Mouse (Mus musculus) neural tube, embryonic 12.5 days (tissue): ENCODE results near the gene Rnf216. TPM values are rescaled to one million over a fixed set of nuclear protein-coding genes. Genes with fewer than 3 reads are reported as not detected.

Experiments used
- ATAC-seq: fragments of 200-750 bp; cut with Nextera tagmentation; 2 replicates; pipeline ENCODE4 v1.8.0; 2017; ENCODE audit warnings: low read depth, mild to moderate bottlenecking, moderate TSS enrichment, moderate library complexity; ENCODE audit not compliant: low FRiP score
- H3K27ac ChIP-seq: fragments of 300-500 bp; sonication (generic); 2 replicates; pipeline ENCODE4 v1.5.1; 2016
- H3K27me3 ChIP-seq: fragments of 300-500 bp; sonication (generic); replicated peaks from 2 replicates; pipeline ENCODE4 v1.6.1; 2016; ENCODE audit warnings: mild to moderate bottlenecking
- H3K36me3 ChIP-seq: fragments of 300-500 bp; sonication (generic); 2 replicates; pipeline ENCODE4 v1.6.1; 2016; ENCODE audit warnings: mild to moderate bottlenecking
- H3K4me1 ChIP-seq: fragments of 300-500 bp; sonication (generic); 2 replicates; pipeline ENCODE4 v1.6.1; 2016
- H3K4me2 ChIP-seq: fragments of 300-500 bp; sonication (generic); replicated peaks from 2 replicates; pipeline ENCODE4 v1.6.1; 2016; ENCODE audit warnings: mild to moderate bottlenecking
- H3K4me3 ChIP-seq: fragments of 300-500 bp; sonication (generic); 2 replicates; pipeline ENCODE4 v1.5.1; 2016
- H3K9ac ChIP-seq: fragments of 300-500 bp; sonication (generic); 2 replicates; pipeline ENCODE4 v1.6.1; 2016; ENCODE audit warnings: mild to moderate bottlenecking
- H3K9me3 ChIP-seq: fragments of 300-500 bp; sonication (generic); 2 replicates; pipeline ENCODE4 v1.6.1; 2016; ENCODE audit warnings: mild to moderate bottlenecking
- WGBS: fragments of 180-500 bp; shearing (Covaris S2); methylation state at CpG from one replicate; pipeline ENCODE4 v1.1.7; 2016; 5-methylcytosine and 5-hydroxymethylcytosine counted together
- polyA plus RNA-seq: library from polyadenylated mRNA; unstranded; fragments of >200 nt; fragmentation: Nextera tagmentation; extraction: Ambion mirVana; gene quantifications from 2 replicates; pipeline ENCODE4 v1.2.1, GENCODE M21; 2016

Gene Rnf216
- polyA plus RNA-seq, 1 experiment from 2014 or later: 47.1 TPM

GRCm38 (mm10) chr5:143059958-143060357, 52.8 kb downstream of the Rnf216 start:
- no peak overlapping the region for H3K4me3 ChIP-seq
- peaks cover 23% of the 10 kb centered on the region for H3K36me3 ChIP-seq
- WGBS: 93% methylated on average over 1 of the region's 1 CpGs
- ATAC-seq: no peak
- no peak overlapping the region for H3K27ac ChIP-seq
- H3K27me3 ChIP-seq: no peaks in the 10 kb centered on the region
- H3K9ac ChIP-seq: no peak overlapping the region
- no peaks in the 10 kb centered on the region for H3K9me3 ChIP-seq
- H3K4me1 ChIP-seq: peaks cover 8% of the 10 kb centered on the region; the same call in 1 of the 2 replicates
- H3K4me2 ChIP-seq: no peak overlapping the region

GRCm38 (mm10) chr5:143059182-143059581, 53.6 kb downstream of the Rnf216 start:
- Histone ChIP-seq H3K9ac (no peak overlapping the region), H3K27me3 (no peaks in the 10 kb centered on the region), H3K4me2 (no peak overlapping the region), H3K27ac (no peak overlapping the region), H3K9me3 (no peaks in the 10 kb centered on the region), H3K4me1 (peaks cover 8% of the 10 kb centered on the region; the same call in 1 of the 2 replicates), H3K36me3 (peaks cover 17% of the 10 kb centered on the region), H3K4me3 (no peak overlapping the region)
- ATAC-seq: no peak

GRCm38 (mm10) chr5:143058675-143059074, 54.1 kb downstream of the Rnf216 start:
- Histone ChIP-seq H3K4me3 (no peak overlapping the region), H3K9me3 (no peaks in the 10 kb centered on the region), H3K9ac (no peak overlapping the region), H3K36me3 (peaks cover 15% of the 10 kb centered on the region), H3K4me2 (no peak overlapping the region), H3K27me3 (no peaks in the 10 kb centered on the region), H3K27ac (no peak overlapping the region), H3K4me1 (peaks cover 8% of the 10 kb centered on the region; the same call in 1 of the 2 replicates)
- no peak for ATAC-seq

- 66% methylated on average over 2 of the region's 2 CpGs for WGBS
- no peak overlapping the region for H3K4me2 ChIP-seq
- H3K9me3 ChIP-seq: no peaks in the 10 kb centered on the region
- H3K4me3 ChIP-seq: no peak overlapping the region
- peaks cover 13% of the 10 kb centered on the region for H3K36me3 ChIP-seq
- H3K9ac ChIP-seq: no peak overlapping the region
- no peak overlapping the region for H3K27ac ChIP-seq
- H3K27me3 ChIP-seq: no peaks in the 10 kb centered on the region
- peaks cover 8% of the 10 kb centered on the region; the same call in 1 of the 2 replicates for H3K4me1 ChIP-seq
- ATAC-seq: no peak
Measured at GRCm38 (mm10) chr5:143058208-143058607, 54.6 kb downstream of the Rnf216 start.

- WGBS: 98% methylated on average over 1 of the region's 1 CpGs
- H3K4me2 ChIP-seq: no peak overlapping the region
- H3K27ac ChIP-seq: no peak overlapping the region
- H3K4me1 ChIP-seq: peaks cover 8% of the 10 kb centered on the region; the same call in 1 of the 2 replicates
- no peaks in the 10 kb centered on the region for H3K27me3 ChIP-seq
- peaks cover 13% of the 10 kb centered on the region for H3K36me3 ChIP-seq
- ATAC-seq: no peak
- no peak overlapping the region for H3K9ac ChIP-seq
- H3K9me3 ChIP-seq: no peaks in the 10 kb centered on the region
- H3K4me3 ChIP-seq: no peak overlapping the region
Measured at GRCm38 (mm10) chr5:143057753-143058152, 55.0 kb downstream of the Rnf216 start.

- H3K36me3 ChIP-seq: peaks cover 15% of the 10 kb centered on the region
- 87% methylated on average over 4 of the region's 4 CpGs for WGBS
- H3K27me3 ChIP-seq: no peaks in the 10 kb centered on the region
- H3K4me3 ChIP-seq: no peak overlapping the region
- H3K9me3 ChIP-seq: no peaks in the 10 kb centered on the region
- H3K27ac ChIP-seq: no peak overlapping the region
- H3K4me2 ChIP-seq: no peak overlapping the region
- H3K9ac ChIP-seq: no peak overlapping the region
- H3K4me1 ChIP-seq: peaks cover 5% of the 10 kb centered on the region; the same call in 1 of the 2 replicates
- ATAC-seq: no peak
Measured at GRCm38 (mm10) chr5:143056191-143056880, 56.5 kb downstream of the Rnf216 start.

- peaks cover under 1% of the 10 kb centered on the region; the same call in 1 of the 2 replicates for H3K4me1 ChIP-seq
- no peak for ATAC-seq
- no peak overlapping the region for H3K4me3 ChIP-seq
- H3K27ac ChIP-seq: no peak overlapping the region
- WGBS: 77% methylated on average over 3 of the region's 3 CpGs
- H3K27me3 ChIP-seq: no peaks in the 10 kb centered on the region
- peaks cover 14% of the 10 kb centered on the region for H3K36me3 ChIP-seq
- no peak overlapping the region for H3K4me2 ChIP-seq
- no peaks in the 10 kb centered on the region for H3K9me3 ChIP-seq
- no peak overlapping the region for H3K9ac ChIP-seq
Measured at GRCm38 (mm10) chr5:143055501-143056125, 57.2 kb downstream of the Rnf216 start.

- no peak overlapping the region for H3K4me2 ChIP-seq
- H3K27me3 ChIP-seq: no peaks in the 10 kb centered on the region
- no peak overlapping the region for H3K9ac ChIP-seq
- H3K4me1 ChIP-seq: peaks cover 9% of the 10 kb centered on the region
- H3K27ac ChIP-seq: no peak overlapping the region
- peaks cover 9% of the 10 kb centered on the region for H3K36me3 ChIP-seq
- ATAC-seq: no peak
- 93% methylated on average over 2 of the region's 2 CpGs for WGBS
- no peak overlapping the region for H3K4me3 ChIP-seq
- H3K9me3 ChIP-seq: no peaks in the 10 kb centered on the region
Measured at GRCm38 (mm10) chr5:143054703-143055102, 58.1 kb downstream of the Rnf216 start.

- Histone ChIP-seq H3K9me3 (no peaks in the 10 kb centered on the region), H3K4me1 (peaks cover 18% of the 10 kb centered on the region), H3K36me3 (peaks cover 5% of the 10 kb centered on the region), H3K9ac (no peak overlapping the region), H3K27ac (no peak overlapping the region), H3K4me3 (no peak overlapping the region), H3K27me3 (no peaks in the 10 kb centered on the region), H3K4me2 (no peak overlapping the region)
- no peak for ATAC-seq
- WGBS: 69% methylated on average over 5 of the region's 5 CpGs
Measured at GRCm38 (mm10) chr5:143053132-143053972, 59.4 kb downstream of the Rnf216 start.

- H3K9ac ChIP-seq: no peak overlapping the region
- peaks cover 18% of the 10 kb centered on the region for H3K4me1 ChIP-seq
- no peaks in the 10 kb centered on the region for H3K9me3 ChIP-seq
- H3K4me3 ChIP-seq: no peak overlapping the region
- no peak for ATAC-seq
- H3K27me3 ChIP-seq: no peaks in the 10 kb centered on the region
- H3K36me3 ChIP-seq: peaks cover 5% of the 10 kb centered on the region
- no peak overlapping the region for H3K27ac ChIP-seq
- 93% methylated on average over 2 of the region's 2 CpGs for WGBS
- H3K4me2 ChIP-seq: no peak overlapping the region
Measured at GRCm38 (mm10) chr5:143052677-143053076, 60.1 kb downstream of the Rnf216 start.

- peaks cover 5% of the 10 kb centered on the region; the same call in 1 of the 2 replicates for H3K36me3 ChIP-seq
- no peaks in the 10 kb centered on the region for H3K9me3 ChIP-seq
- H3K4me2 ChIP-seq: no peak overlapping the region
- H3K4me1 ChIP-seq: peaks cover 18% of the 10 kb centered on the region
- H3K9ac ChIP-seq: no peak overlapping the region
- WGBS: 88% methylated on average over 6 of the region's 6 CpGs
- no peak overlapping the region for H3K4me3 ChIP-seq
- H3K27ac ChIP-seq: no peak overlapping the region
- H3K27me3 ChIP-seq: no peaks in the 10 kb centered on the region
- ATAC-seq: no peak
Measured at GRCm38 (mm10) chr5:143051851-143052250, 60.9 kb downstream of the Rnf216 start.

- Histone ChIP-seq H3K27ac (peak overlapping the region; percentile 1; the same call in 1 of the 2 replicates), H3K36me3 (peaks cover 5% of the 10 kb centered on the region; the same call in 1 of the 2 replicates), H3K4me1 (peaks cover 18% of the 10 kb centered on the region), H3K27me3 (no peaks in the 10 kb centered on the region), H3K9me3 (no peaks in the 10 kb centered on the region), H3K4me2 (no peak overlapping the region), H3K4me3 (no peak overlapping the region), H3K9ac (no peak overlapping the region)
- WGBS: 74% methylated on average over 5 of the region's 5 CpGs
- ATAC-seq: no peak
Measured at GRCm38 (mm10) chr5:143050273-143050672, 62.5 kb downstream of the Rnf216 start.
